Mouse (Mus musculus) c-Kit-positive CD71-positive TER-119-negative erythroid progenitor cells, embryonic 14.5 days (primary cell): ENCODE measurements around the gene Klhl26.

Experiments
- DNase-seq: peaks from one replicate; pipeline ENCODE4 v3.0.0-alpha.2; 2013; ENCODE audit warnings: low read depth

The Klhl26 gene

GRCm38 (mm10) chr8:70471856-70472255 is 4.9 kb downstream of the Klhl26 start:
- no peak for DNase-seq

- no peak for DNase-seq
These were observed 6.8 kb downstream of the Klhl26 start for GRCm38 (mm10) chr8:70469938-70470337.

DNA sequence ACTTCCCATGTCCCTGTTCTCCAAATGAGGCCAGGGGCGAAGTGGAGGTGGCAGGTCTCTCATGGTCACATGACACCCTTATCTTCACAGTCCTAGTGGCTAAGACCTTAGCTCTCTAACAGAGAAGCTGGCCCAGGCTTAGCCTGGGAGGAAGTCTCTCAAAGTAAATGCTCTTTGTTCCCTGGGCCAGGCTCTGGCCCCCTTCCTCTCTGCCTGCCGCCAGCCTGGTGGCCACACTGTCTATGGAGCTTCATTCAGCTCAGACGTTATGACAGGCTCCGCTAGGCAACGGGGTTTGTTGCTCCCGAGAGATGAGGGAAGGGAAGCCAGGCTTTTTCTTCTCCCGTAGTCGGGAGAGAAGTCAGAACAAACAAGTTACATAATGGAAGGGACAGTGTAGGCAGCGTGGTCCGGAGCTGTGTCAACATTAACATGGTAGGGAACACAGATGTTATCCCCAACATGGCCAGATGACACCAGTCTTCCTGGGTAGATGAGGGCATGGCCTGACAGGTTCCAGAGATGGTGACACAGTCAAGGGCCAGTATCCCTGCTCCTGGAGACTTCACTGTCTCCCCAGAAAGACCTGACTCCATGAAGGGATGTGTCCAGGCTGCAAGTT is 7.4 kb downstream of the Klhl26 start:
- no peak for DNase-seq

DNA sequence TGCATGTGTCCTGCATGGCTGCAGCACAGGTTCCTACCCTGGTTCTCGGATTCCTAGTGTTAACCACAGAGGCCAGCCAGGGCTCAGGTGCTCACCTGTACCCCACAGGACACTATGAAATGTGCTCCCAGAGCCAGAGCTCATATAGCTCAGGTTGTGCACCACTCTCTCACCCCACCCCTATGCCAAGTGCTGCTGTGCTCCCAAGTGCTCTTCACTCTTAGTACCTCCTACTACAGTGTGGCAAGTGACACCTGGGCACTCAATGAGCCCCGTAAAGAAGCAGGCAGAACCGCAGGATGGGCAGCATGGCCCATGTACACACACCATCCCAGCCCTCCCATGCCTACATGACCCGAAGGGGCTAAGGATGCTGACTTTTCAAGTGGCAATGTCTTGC is 8.0 kb downstream of the Klhl26 start:
- no peak for DNase-seq

GRCm38 (mm10) chr8:70467907-70468306 is 8.9 kb downstream of the Klhl26 start:
- DNase-seq = no peak

GRCm38 (mm10) chr8:70467229-70467725 is 9.5 kb downstream of the Klhl26 start:
- no peak for DNase-seq

DNA sequence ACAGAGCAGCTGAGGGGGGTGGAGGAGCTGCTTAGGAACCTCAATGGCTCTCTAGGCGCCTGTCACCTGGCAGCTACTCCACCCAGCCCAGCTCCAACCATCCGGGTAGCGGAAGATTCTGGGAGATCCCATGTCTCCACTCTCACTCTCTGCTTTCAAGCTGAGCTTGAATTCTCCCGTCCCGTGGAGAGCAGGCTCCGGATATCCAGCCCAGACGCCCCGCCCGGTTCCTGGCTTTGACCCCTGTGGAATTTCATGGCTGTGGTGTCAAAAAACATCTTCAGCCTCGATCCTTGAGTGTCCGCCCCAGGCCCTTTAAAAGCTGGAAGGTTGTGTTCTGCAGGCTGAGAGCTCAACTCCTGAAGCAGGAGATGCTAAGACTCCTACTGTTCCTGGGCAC is 10.0 kb downstream of the Klhl26 start:
- no peak for DNase-seq

DNA sequence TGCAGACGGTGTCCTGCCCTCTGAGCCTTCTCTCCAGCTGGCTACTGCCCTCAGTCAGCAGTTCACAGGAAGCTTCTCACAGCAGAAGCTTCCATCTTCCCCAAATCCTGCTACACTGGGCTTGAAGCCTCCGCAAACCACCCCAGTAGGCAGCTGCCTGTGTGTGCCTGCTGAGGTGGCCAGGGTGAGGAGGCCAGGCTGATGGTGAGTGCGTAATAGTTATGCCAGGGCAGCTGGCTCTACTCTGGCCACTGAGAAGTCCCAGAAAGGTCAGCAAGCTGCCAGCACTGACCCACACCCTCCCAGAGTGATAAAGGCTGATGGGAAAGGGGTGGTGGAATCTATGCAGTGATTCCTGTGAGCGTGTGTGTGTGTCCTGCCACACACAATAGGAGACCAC is 10.5 kb downstream of the Klhl26 start:
- no peak for DNase-seq

DNA sequence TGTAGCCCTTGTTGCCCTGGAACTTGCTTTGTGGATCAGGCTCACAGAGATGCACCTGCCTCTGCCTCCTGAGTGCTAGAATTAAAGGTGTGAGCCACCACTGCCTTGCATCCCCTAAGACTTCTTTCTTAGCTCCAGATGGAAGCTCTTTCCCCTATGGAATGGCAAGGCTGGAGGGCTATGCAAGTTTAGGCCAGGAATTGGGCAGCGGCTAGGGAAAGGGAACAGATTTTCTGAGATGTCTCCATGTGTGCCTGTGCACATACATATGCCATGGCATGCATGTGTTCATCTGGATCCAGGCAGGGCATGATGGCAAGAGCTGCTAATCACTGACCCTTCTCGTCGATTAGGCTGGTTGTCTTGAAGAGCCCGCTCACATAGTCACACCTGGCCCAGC is 11.1 kb downstream of the Klhl26 start:
- DNase-seq = no peak

GRCm38 (mm10) chr8:70464162-70464561 is 12.6 kb downstream of the Klhl26 start:
- no peak for DNase-seq

GRCm38 (mm10) chr8:70463306-70463705 is 13.5 kb downstream of the Klhl26 start:
- DNase-seq = no peak

GRCm38 (mm10) chr8:70462516-70462813 is 14.3 kb downstream of the Klhl26 start:
- no peak for DNase-seq

- DNase-seq = no peak
These were observed 14.8 kb downstream of the Klhl26 start for GRCm38 (mm10) chr8:70461765-70462515.

GRCm38 (mm10) chr8:70460606-70461005 is 16.2 kb downstream of the Klhl26 start:
- DNase-seq = no peak

- DNase-seq = no peak
These were observed 16.6 kb downstream of the Klhl26 start for GRCm38 (mm10) chr8:70460199-70460598.

DNA sequence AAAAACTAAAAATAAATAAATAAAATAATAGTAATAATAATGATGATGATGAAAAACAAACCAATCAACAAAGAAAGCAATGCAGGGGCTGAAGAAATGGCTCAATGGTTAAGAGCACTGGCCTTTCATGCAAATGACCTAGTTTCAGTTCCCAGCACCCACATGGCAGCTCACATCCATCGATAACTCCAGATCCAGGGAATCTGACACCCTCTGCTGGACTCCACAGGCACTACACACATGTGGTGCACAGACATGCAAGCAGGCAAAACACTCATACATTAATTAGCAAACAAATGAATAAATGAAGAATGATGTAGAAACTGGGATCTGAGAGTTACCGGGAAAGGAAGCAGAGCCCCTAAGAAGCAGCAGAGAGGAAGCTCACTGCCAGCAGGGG is 17.1 kb downstream of the Klhl26 start:
- DNase-seq = no peak

DNA sequence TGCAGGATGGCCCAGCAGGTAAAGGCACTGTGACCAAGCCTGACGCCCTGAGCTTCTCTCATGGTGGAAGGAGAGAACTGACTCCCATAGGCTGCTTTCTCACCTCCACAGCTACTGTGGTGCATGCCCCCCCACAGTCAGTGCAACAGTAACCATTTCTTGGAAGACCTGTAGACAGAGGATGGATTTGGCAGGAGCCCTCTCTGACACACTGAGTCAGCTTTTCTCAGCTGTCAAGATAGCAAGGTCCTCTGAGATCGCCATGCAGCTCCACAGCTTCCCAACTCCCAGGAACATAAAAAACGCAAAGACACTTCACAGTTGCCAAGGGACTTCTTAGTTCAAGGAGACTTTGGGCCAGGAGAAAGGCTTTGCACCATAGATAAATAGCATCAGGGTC is 18.3 kb downstream of the Klhl26 start:
- no peak for DNase-seq

DNA sequence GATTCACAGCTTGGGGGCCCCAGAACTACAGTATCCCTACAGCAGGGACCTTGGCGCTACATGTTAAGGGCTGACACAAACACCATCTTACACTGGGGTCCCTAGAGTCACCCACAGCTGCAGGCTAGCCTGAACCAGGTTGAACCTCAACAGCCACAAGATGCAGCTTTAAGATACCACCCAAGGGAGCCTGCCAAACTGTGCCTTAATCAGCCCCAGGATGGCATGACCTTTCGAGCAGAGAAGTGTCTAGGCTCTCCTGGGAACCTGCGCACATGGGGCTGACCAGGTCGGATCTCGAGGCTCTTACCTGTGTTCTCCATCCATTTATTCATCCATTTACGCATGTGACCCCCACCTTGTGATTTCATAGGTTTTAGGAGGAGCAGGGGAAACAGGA is 18.9 kb downstream of the Klhl26 start:
- DNase-seq = no peak

- DNase-seq = no peak
These were observed 19.8 kb downstream of the Klhl26 start for GRCm38 (mm10) chr8:70456996-70457395.

DNA sequence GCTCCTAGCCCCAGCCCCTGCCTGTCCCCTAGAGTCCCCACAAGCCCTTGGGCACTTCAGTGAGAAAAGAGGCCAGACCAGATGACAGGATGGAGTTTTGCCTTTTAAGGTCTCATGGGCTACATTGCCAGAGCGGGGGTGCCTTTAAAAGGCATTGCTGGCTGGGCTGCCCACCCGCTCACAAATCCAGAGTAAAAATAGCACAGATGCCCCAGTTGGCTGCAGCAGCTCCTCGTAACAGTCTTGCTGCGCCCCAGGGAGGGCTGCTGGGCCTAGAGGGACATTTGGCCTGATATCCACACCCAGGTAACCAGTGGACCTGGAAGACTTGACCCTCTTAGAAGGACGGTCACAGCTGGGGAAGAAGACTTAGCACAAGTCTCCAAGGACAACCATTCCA is 22.9 kb downstream of the Klhl26 start:
- no peak for DNase-seq

GRCm38 (mm10) chr8:70452196-70452966 is 24.4 kb downstream of the Klhl26 start:
- no peak for DNase-seq

DNA sequence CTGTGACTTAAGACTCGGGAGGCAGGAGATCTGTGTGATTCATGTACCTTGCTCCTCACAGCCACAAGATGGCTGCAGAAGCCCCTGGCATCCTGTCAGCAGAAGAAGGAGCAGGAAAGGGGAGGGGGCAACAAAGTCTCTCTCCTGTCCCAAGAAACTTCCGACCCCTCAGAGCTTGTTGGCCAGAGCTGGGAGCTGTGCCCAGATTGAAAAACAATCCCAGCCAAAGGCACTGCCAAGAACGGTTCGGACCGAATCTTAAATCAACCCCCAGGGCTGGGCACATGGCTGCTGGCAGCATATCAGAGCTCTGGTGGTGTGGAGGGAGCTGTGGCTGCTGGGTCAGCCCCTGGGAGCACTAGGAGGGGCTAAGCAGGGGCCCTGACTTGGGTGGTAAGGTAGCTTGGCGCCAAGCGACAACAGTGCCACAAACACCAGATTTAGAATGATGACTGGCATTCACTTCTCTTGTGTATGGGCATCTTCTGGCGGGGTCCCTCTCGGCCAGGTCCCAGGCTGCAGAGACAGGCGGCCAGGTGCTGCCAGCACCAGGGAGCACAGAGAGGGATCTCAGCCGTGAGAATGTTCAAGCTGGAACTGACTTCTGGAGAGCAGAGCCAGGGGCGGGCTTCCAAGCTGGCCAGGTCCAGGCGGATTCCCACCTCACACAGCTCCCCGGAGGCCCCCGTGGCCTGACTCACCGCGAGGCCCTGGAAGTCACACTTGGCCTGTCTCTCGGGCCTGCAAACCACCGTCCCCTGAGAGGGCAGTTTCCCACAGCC is 28.9 kb downstream of the Klhl26 start:
- no peak for DNase-seq
